ENCODE assay signal across 10 mouse cellular contexts in the genomic region with DNA sequence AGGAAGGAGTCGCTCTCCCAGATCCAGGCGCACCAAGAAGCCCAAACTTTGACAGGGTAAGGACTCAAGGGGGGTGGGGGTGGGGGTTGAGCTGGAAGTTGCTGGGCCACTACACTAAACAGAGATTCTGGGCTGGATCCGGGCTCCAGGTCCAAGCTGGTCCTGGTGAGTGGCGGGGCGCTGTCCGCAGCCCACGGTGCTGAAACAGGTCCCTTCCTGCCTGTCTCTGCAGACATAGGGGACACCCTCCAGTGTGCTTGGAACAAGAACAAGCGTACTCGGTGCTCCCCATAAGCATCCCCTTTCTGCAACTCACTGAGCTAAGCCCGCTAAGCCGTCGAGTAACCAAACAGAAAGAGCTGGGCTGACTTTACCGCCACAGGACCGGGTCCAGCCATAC. TPM values are rescaled to one million over a fixed set of nuclear protein-coding genes. Genes with fewer than 3 reads are reported as not detected.
DNase-seq lines count a peak whose midpoint lies in the region; ATAC-seq and TF ChIP-seq lines count a peak whose summit lies in the region.
"Had no signal": no experiment of that assay in that cellular context is flagged by ENCODE, and none has a peak within 500 bp of the region (broad histone marks: within the 10 kb centered on the region; RNA-seq: fewer than 3 reads in every experiment).

No protein-coding gene starts in this region.

- no peak overlapping the region for H3K9ac ChIP-seq in heart, adult 2 months (ENCODE audit: low read depth, low read length)
- no peak overlapping the region for H3K9ac ChIP-seq in embryonic facial prominence, embryonic 11.5 days (replicated peaks; ENCODE audit: low read length)
- H3K9ac ChIP-seq: heart, embryonic 13.5 days had no signal

- no peaks in the 10 kb centered on the region for H3K9me3 ChIP-seq in G1E (replicated peaks)
- no peaks in the 10 kb centered on the region for H3K9me3 ChIP-seq in embryonic facial prominence, embryonic 11.5 days (replicated peaks; ENCODE audit: control insufficient read depth, low read length)
- H3K9me3 ChIP-seq: heart, embryonic 13.5 days had no signal

- H3K79me2 ChIP-seq in heart, adult 2 months (replicated peaks; ENCODE audit: control insufficient read depth, insufficient read depth, low read length) = no peaks in the 10 kb centered on the region

- peak; percentile 33 to 65 for DNase-seq in heart, adult 2 months
- no peak for DNase-seq in heart, adult 8-10 months (ENCODE audit: low spot score)
- DNase-seq in G1E (ENCODE audit: low spot score) = peak; percentile 23
- DNase-seq in embryonic facial prominence, embryonic 11.5 days (ENCODE audit: low spot score) = peak; percentile 80
- DNase-seq in kidney, adult 9 months = peak; percentile 43
- peak; percentile 58 to 73 for DNase-seq in lung, postnatal 4 days
- DNase-seq in thymus, postnatal 25 days = peak; percentile 33
- DNase-seq in frontal cortex, postnatal 36 days (ENCODE audit: low spot score in 2 of 2) = no peak

- TF ChIP-seq CTCF in heart, adult 2 months (IDR thresholded peaks at IDR 0.05) = no peak
- no peak for TF ChIP-seq CTCF in G1E (IDR thresholded peaks at IDR 0.05; ENCODE audit: low read depth, low read length)

- WGBS in heart, adult 2 months = 9% methylated on average over 14 of the region's 14 CpGs
- 3% methylated on average over 14 of the region's 14 CpGs for WGBS in embryonic facial prominence, embryonic 11.5 days

- no peak for TF ChIP-seq POLR2A in heart, adult 2 months (IDR thresholded peaks at IDR 0.05; ENCODE audit: insufficient read depth, low read depth, low read length)

- no peak overlapping the region for H3K4me2 ChIP-seq in embryonic facial prominence, embryonic 11.5 days (ENCODE audit: low read depth, low read length)
- H3K4me2 ChIP-seq: heart, embryonic 13.5 days had no signal

- no peaks in the 10 kb centered on the region for H3K36me3 ChIP-seq in heart, adult 2 months (ENCODE audit: control insufficient read depth, insufficient read depth, low read length)
- no peaks in the 10 kb centered on the region for H3K36me3 ChIP-seq in G1E (replicated peaks)
- H3K36me3 ChIP-seq in embryonic facial prominence, embryonic 11.5 days (replicated peaks; ENCODE audit: control insufficient read depth, insufficient read depth, low read depth, low read length) = no peaks in the 10 kb centered on the region
- H3K36me3 ChIP-seq: heart, embryonic 13.5 days had no signal

- TF ChIP-seq EP300 in heart, adult 2 months (IDR thresholded peaks at IDR 0.05; ENCODE audit: insufficient read depth, low read depth, low read length) = no peak

- no peaks in the 10 kb centered on the region for H3K27me3 ChIP-seq in heart, adult 2 months (ENCODE audit: control insufficient read depth, insufficient read depth, low read length)
- H3K27me3 ChIP-seq in G1E (ENCODE audit: insufficient read depth, low read length) = peaks cover 5% of the 10 kb centered on the region
- H3K27me3 ChIP-seq in embryonic facial prominence, embryonic 11.5 days (ENCODE audit: control insufficient read depth, insufficient read depth, low read length) = no peaks in the 10 kb centered on the region

- H3K27ac ChIP-seq in heart, adult 2 months = no peak overlapping the region
- H3K27ac ChIP-seq in embryonic facial prominence, embryonic 11.5 days (replicated peaks; ENCODE audit: low read depth, low read length) = no peak overlapping the region
- H3K27ac ChIP-seq: heart, embryonic 13.5 days had no signal

- no peaks in the 10 kb centered on the region for H3K4me1 ChIP-seq in heart, adult 2 months (ENCODE audit: control insufficient read depth, insufficient read depth, low read length)
- no peaks in the 10 kb centered on the region for H3K4me1 ChIP-seq in G1E (ENCODE audit: insufficient read depth, low read depth, low read length)
- H3K4me1 ChIP-seq in embryonic facial prominence, embryonic 11.5 days (ENCODE audit: control insufficient read depth, insufficient read depth, low read length) = no peaks in the 10 kb centered on the region
- H3K4me1 ChIP-seq: heart, embryonic 13.5 days had no signal

- intact Hi-C loops in heart, adult 2 months (cut with DNase I) = no loop called here

- ATAC-seq in G1E (ENCODE audit: extremely low read depth, insufficient number of reproducible peaks, low FRiP score, poor library complexity, severe bottlenecking) = no peak
- no peak for ATAC-seq in embryonic facial prominence, embryonic 11.5 days (replicated peaks; ENCODE audit: insufficient number of reproducible peaks, low FRiP score, low TSS enrichment, low read depth)

- H3K4me3 ChIP-seq in heart, adult 2 months = no peak overlapping the region
- no peak overlapping the region for H3K4me3 ChIP-seq in G1E (ENCODE audit: low read depth, low read length)
- no peak overlapping the region for H3K4me3 ChIP-seq in embryonic facial prominence, embryonic 11.5 days (ENCODE audit: low read depth, low read length)
- H3K4me3 ChIP-seq: heart, embryonic 13.5 days had no signal

RNA-seq across cellular contexts. Expression of gene Cnga3, which starts 4.2 kb away (rescaled TPM):
- 1 to 10 TPM; 1.4 to 1.5 TPM for total RNA-seq in heart, adult 2 months (2021)
- polyA plus RNA-seq in heart, adult 2 months (2012; rRNA removed) = 1.5 and 2.3 TPM in 2 replicates
- total RNA-seq in heart, adult 8-10 months (2022) = 1 to 10 TPM; 1.9 to 2.6 (median 2.3) TPM
- total RNA-seq in G1E (2014; fragmentation: Nextera tagmentation) (not detected in 2 replicates), G1E (2017) (0.11 and 0.35 TPM in 2 replicates)
- not detected in 2 replicates for polyA plus RNA-seq in G1E (2012)
- polyA plus RNA-seq in embryonic facial prominence, embryonic 11.5 days (2014; fragmentation: Nextera tagmentation; extraction: Ambion mirVana) = not detected in 2 replicates
- total RNA-seq: neutrophil, adult 5-6 weeks had no signal
- polyA plus RNA-seq: heart, embryonic 13.5 days had no signal

Comparison
In these comparisons a context has a peak if more than half of its experiments do, and no peak if none do; other contexts are left out.
1. DNase-seq: peak in heart, adult 2 months (2 of 2), G1E (single experiment), embryonic facial prominence, embryonic 11.5 days (single experiment), kidney, adult 9 months (single experiment), lung, postnatal 4 days (2 of 2) and thymus, postnatal 25 days (single experiment); none in heart, adult 8-10 months (single experiment) and frontal cortex, postnatal 36 days (0 of 2).